Mouse (Mus musculus) bone marrow macrophage, adult 2 months (primary cell): Measurements from ENCODE around the gene Mtmr10.

Experiments
- CTCF ChIP-seq: IDR thresholded peaks from 2 replicates; pipeline ENCODE4 v1.5.1; 2012; ENCODE audit warnings: low read depth, mild to moderate bottlenecking, low read length, moderate library complexity
- POLR2A ChIP-seq: IDR thresholded peaks from 2 replicates; pipeline ENCODE4 v1.6.1; 2012; ENCODE audit warnings: mild to moderate bottlenecking, low read depth, low read length, borderline replicate concordance

- no peak for TF ChIP-seq CTCF
- TF ChIP-seq POLR2A, result no peak
Observed at GRCm38 (mm10) chr7:64242424-64242823, 45.0 kb upstream of the Mtmr10 start.
